Mouse (Mus musculus) heart, adult 9 months (tissue): ENCODE data around the gene Mei4.

Source experiments
- DNase-seq, 2 experiments: peaks; one replicate each; pipeline ENCODE4 v3.0.0; 2022; ENCODE audit warnings: low spot score in 2 of 2

Mei4 gene

DNA sequence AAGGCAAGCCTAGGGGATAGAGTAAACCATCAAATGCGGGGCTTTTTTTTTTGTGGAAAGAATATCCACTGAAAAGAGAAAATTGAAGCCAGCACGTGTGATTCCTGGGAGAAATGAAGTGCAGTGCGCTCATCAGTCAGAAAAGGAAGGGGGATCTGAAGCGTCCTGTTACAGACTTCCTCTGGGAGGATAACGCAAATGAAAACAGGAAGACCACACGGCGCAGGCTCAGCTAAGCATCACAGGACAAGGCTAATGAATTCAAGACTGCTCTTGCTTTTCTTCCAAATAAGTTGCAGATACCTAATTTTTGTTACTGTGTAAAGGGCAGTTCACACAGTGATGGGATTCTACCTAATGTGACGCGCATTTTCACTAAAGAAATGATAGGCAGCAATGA lies 296.7 kb downstream of the Mei4 start:
- DNase-seq = no peak

DNA sequence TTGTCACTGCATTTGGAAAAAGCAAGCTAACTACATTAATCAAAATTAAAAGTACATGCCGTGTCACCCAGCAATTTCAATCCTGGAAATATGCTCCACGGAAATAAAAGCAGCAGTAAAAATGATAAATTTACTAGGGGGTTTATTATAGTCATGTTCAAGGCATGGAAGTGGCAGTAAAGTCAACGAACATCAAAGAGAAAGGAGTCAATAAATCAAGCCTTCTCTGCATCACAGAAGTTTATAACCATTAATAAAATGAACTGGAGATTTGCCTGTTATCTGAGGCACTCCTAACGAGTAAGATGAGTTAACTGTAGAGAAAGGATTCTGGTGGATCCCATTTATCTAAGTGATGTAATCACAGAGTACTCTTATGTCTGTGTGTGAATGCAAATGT lies 298.9 kb downstream of the Mei4 start:
- DNase-seq = no peak

DNA sequence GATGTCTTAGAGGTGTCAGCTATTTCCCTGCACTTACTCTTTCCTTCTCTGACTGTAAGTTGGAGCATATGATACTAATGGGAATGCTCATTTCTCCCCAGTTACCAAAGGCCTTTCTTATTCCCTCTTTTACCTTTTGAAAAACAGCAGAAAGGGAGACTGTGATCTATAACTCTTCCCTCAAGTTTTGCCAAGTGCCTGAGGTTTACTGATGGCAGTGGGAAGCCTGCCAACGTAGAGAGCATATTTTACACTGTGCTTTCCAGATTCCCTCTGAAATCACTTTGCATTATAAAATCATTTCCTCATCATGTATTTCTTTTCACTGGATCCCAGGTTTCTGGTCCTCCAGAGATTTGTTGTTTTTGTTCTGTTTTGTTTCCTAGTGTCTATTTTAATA lies 354.5 kb downstream of the Mei4 start:
- DNase-seq = no peak

DNA sequence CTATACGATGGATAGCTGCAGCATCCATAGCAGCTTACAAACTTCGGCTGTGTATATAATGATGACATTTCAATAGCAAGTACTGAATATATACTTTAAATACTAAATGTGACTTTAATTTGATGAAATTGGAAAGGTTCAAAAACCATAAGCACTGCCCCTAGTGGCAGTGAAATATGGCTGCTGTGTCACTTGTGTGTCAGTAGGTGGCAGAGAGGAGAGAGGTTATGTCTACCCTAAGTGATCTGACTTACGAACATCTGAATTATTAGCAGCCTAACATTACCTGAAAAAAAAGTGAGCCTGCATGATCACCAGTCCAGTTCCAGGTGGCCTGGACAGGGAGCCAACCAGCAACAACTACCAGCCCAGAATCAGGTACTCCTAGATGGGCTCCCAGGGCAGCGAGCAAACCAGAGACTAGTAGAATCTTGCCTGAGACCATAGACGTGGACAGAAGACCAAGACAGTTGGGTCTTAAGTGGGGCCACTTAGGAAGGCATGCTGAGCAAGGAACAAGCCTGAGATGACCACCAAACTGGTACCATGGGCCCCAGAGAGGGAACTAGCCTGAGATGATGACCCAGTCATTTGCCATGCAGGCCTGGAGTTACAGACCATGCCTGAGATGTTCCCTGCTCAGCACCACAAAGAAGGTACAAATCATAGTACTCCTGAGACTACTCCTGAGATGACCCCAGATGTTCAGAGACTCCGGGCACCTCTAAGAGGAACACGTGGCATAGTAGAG lies 384.4 kb downstream of the Mei4 start:
- no peak for DNase-seq
